Mouse (Mus musculus): ENCODE data around the gene Gsdma. TPM values are rescaled to one million over a fixed set of nuclear protein-coding genes. Genes with fewer than 3 reads are reported as not detected.
"Not testable (repeated sequence)": the region's sequence is repeated elsewhere in the genome, so short reads cannot be mapped to it uniquely, and the experiment has no call there.

Gene Gsdma
- total RNA-seq (2021) = not detected

DNA sequence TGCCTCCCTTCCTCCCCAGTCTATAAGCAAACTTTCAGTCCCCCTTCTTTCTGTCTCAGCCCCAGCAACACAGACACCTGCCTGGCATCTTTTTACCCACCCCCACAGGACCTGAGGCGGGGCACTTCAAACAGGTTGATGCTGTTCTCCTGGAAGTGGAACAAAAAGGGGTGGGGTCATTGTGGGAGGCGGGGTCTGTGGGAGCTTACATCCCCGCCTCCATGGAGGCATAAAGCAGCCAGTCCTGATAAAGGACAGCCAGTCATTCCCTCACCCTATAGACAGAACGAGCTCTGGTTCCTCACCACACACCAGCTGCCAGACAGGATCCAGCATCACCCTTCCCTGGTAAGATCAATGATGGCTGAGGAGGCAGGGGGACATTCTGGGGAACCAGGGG is at the start of gene Gsdma:
Gsdma (plus strand) TSS at position 261 of the 400 bp plus-strand sequence.
- no peak for DNase-seq

DNA sequence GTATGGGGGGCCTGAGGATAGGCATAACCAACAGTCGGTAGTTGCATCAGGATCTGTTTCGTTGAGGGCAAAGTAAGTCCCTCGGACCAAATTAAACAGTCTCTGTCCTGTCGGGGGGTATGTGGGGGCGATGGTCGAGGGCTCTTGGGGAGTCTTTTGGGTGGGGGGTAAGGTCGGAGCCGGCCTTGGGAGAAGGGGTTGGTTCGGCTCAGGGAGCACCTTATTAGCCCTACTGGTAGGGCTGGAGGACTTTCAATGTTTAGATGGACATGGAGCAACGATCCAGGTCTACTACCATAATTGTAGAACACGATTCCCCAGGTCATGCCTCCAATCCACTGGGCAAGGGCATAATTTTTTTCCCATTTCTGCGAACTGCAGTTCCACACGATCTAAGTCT is 43.4 kb upstream of the Gsdma start:
- no peak for DNase-seq

DNA sequence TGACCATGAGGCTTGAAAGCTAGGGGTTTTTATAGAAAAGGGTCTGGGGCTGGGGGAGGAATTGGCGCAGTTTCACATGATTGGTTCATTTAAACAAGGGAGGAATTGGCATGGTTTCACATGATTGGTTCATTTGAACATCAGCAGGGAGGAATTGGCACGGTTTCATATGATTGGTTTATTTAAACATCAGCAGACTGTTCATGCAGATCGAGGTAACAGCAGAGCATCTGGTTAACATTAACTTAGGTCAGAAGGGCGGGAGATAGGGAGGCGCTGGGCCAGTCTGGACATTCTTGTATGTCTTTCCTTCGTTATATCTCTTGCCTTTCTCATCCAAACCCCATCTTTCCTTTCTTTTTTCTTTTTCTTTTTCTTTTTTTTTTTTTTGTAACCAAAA is 40.2 kb upstream of the Gsdma start:
- not testable (repeated sequence) for DNase-seq

DNA sequence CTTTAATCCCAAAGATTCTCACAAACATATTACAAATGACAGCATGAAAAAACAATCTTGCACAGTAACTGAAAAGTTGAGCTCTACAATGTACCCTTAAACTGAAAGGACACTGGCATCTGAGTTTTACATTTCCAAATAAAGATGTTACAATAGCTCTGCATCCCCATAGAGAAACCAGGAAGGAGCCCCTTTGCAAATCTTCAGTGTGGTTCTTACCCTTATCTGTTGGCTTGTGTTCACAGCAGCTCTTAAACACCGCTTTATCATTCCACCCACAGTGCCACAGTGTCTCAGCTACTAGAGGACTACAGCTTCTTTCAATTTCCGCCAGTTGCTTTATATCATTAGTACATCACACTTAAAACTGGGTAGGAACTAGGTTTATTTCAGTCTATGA is 39.8 kb upstream of the Gsdma start:
- DNase-seq = not testable (repeated sequence)

DNA sequence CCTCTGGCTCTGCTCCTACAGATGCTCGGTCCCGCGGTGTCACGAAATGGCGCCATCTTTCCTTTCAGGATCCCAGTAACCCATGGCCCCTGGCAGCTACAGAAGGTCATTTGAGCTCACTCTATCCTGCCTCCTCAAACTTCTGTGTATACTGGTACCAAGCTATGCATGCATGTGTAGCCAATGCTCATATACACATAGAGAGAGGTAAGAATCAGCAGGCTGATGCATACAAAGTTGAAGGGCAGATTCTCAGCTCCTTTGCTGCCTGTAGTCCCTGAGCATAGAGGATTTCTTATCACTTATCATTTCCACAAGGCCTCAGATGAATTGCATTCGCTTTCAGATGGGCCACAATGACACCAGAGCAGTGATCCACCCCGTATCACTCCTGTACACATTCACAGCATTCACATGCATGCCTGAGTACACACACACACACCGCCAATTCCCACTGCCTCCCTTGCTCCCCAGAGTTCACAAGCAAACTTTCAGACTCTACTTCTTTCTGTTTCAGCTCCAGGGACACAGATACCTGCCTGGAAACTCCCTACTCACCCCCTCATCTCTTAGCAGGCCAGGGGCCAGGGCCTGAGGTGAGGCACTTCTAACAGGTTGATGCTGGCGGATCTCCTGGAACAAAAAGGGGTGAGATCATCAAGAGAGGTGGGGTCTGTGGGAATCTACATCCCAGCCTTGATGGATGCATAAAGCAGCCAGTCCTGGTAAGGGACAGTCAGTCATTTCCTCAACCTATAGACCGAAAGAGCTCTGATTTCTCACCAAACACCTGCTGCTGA is 38.3 kb upstream of the Gsdma start, which contains the start of the genes Gm12355 and Gsdma3:
Gm12355 (minus strand) TSS at position 51 of the 800 bp plus-strand sequence.
Gsdma3 (plus strand) TSS at position 750 of the 800 bp plus-strand sequence.
- DNase-seq = no peak

DNA sequence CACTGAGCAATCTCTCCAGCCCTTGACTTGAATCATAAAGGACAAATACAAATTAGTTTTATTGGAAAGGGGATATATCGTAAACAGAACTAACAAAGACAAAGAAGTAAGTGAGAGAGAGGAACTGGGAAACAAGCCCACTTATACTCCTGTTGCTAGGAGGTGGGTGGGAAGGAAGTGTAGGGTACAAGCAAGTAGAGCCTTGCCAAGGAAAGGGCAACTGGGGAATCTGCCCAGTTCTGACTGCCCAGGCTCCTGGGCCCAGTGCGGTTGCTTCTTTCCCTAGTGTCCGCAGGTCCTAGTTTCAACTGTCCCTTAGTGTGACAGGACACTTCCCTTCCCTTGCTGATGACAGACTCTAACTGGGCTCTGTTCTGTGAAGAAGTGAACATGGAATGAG is 35.4 kb upstream of the Gsdma start:
- no peak for DNase-seq

DNA sequence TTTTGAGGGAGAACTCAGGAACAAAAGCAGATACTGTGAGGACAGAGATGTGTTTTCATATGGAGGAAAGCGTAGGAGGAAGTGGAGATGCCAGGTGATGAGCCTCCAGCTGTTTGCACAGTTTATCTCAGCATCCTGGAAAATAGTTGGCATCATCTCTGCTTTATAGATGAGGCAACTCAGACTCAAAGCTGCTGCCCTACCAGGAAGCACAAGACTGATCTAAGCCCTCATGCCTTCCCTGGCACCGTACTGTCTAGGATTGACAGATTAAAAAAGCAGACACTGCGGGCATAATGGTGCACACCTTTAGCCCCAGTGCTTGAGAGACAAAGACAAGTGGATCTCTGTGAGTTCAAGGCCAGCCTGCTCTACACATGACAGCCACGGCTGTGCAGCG is 33.5 kb upstream of the Gsdma start:
- DNase-seq = no peak

DNA sequence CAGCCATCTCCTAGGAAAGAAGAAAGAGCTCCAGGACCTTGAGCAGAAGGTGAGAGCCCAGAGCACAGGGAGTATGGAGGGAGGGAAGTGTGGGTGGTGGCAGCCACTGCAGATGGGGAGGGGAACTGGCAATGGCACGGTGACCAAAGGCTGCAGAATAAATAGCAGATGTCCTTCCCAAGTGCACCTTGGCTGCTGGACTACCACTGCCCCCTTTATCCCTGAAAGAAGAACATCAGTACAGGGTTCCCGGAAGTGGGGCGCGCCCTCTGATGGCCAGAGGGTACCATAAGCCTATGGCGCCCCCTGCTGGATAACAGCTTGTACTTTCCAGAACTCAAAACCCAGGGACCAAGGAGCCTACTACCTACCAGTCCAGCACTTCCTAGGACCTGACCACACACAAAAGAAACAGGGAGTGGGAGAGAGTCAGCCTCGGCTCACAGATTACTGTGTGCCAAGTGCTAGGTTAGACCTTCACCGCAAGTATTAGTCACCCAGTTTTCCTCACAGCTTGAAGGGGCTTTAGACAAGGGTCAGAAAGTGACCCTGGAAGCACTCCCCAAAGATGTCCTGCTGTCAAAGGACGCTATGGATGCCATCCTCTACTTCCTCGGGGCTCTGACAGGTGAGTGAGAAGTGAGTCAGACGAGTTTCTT is 28.7 kb upstream of the Gsdma start:
- peak; percentile 39 for DNase-seq

DNA sequence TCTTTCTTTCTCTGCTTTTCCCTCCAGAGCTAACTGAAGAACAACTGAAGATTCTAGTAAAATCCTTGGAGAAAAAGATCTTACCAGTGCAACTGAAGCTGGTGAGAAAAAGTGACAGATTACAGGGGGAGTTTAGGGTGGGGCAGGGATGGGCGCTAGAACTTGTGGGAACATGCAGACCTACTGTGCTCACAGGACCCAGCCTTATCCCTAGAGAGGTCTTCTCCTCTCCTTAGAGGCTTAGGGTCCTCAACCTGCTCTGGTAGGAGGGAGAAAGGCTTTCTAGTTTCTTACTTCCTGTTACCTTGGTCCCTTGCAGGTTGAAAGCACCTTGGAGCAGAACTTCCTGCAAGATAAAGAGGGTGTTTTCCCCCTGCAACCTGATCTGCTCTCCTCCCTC is 26.6 kb upstream of the Gsdma start:
- DNase-seq = no peak

DNA sequence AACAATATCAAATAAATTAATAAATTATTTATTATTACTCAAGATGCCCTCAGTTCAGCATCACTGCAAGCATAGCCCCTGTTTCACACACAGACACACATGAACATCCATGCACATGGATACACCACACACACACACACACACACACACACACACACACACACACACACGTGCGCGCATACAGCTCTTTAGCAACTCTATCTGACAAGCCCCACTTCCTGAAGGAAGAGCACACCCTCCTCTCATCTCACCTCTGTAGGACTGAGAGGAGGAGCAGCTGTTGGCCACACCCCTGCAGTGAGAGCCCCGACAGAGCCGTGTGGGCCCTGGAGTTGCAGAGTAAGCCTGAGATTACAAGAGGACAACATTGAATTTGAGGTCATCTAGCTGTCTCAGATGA is 24.1 kb upstream of the Gsdma start:
- no peak for DNase-seq

DNA sequence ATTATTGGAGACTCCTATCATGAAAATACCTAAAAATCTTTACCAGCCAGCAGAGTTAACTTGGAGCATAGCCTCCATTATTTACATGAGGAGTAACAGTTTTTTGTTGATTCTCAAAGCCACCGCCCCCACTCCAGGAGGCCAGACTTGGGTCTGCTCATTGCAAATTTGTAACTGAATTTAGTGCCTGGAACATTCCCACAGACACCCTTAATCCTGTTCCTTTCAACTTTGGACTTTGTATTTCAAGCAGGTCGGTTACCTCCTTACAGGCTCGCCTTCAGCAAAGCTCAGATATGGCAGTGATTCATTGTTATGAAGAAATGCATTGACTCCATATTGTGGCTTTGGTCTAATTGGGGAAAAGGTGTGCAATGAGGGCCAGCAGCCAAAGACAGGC is 19.4 kb upstream of the Gsdma start:
- DNase-seq = no peak

DNA sequence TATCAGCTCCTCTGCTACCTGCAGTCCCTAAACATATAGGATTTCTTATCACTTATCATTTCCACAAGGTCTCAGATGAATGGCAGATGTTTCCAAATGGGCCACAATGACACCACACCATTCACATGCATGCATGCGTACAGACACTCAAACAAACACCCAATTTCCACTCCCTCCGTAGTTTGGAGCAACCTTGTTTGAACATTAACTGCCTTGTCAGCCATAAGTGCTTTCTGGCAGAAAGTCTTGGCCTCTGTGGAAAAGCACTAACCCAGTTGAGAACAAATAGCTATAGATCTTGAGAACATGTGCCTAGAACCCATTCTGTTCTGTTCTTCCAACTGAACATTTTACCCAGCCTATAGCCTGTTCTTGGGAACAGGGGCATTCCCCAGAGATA is 18.2 kb upstream of the Gsdma start:
- DNase-seq = no peak

DNA sequence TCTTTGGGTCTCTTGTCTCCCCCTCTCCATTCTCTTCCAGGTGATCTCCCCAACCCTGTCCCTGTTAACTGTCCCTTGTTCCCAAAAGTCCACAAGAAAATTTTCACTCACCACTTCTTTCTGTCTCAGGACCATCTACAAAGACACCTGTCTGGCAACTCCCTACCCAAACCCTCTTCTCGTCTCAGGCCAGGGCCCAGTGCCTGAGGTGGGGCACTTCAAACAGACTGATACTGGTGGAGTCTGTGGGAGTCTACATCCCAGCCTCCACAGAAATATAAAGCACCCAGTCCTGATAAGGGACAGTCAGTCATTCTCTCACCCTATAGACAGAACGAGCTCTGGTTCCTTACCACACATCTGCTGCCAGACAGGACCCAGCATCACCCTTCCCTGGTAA is 17.7 kb upstream of the Gsdma start, which contains the start of gene Gsdma2:
Gsdma2 (plus strand) TSS at position 301 of the 400 bp plus-strand sequence.
- no peak for DNase-seq

DNA sequence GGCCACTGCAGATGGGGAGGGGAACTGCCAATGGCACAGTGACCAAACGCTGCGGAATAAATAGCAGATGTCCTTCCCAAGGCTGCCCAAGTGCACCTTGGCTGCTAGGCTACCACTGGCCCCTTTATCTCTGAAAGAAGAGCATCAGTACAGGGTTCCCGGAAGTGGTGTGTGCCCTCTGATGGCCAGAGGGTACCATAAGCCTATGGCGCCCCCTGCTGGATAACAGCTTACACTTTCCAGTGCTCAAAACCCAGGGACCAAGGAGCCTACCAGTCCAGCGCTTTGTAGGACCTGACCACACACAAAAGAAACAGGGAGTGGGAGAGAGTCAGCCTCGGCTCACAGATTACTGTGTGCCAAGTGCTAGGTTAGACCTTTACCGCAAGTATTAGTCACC is 9.1 kb upstream of the Gsdma start:
- peak; percentile 65 for DNase-seq

DNA sequence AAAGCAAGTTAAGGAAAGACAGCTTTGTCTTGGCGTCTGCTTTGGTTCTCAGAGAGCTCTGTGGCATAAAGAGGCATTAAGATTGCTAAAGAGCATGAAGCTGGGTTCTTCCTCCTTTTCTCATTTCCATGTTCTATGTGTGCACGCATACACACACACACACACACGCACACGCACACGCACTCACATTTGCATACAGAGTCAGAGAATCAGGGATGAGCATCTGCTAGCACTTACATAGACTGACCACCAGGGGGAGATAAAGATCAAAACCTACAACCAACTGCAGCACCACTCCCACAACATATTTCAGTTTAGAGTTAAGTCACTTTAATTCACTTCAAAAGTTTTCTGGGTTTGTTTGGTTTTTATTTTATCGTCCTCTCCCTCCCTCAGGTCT is 3.6 kb upstream of the Gsdma start:
- peak; percentile 12 for DNase-seq

DNA sequence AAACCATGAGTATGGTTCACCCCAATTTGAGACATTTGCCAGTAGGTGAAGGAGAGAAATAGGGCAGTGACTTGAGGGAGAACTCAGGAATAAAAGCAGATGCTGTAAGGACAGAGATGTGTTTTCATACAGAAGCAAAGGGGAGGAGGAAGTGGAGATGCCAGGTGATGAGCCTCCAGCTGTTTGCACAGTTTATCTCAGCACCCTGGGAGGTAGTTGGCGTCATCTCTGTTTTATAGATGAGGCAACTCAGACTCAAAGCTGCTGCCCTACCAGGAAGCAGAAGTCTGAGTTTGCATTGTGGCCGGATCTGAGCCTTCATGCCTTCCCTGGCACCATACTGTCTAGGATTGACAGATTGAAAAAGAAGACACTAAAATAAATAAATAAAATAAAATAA is 4.8 kb downstream of the Gsdma start:
- no peak for DNase-seq

DNA sequence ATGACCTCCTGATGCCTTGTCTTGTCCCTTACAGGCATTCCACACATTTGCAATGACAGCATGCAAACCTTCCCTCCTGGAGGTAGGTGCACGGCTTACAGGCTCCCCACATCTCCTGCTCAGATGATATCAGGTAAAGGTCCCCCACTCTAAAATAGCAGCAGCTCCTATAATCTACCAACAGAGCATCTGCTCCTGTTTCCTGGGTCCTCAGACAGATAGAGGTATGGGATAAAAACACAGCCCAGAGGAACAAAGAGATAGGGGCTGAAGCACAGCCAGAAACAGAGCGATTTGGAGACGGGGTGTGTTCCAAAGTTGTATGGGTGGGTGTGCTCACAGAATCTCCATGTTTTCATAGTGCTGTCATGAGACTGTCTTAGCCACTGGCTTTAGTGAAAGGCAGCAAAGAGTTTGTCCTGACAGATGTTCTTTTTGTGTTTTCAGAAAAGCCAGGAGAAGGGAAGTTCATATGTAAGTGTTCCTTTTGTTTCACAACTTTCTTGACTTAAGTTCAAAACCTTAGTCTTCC is 7.2 kb downstream of the Gsdma start:
- no peak for DNase-seq

DNA sequence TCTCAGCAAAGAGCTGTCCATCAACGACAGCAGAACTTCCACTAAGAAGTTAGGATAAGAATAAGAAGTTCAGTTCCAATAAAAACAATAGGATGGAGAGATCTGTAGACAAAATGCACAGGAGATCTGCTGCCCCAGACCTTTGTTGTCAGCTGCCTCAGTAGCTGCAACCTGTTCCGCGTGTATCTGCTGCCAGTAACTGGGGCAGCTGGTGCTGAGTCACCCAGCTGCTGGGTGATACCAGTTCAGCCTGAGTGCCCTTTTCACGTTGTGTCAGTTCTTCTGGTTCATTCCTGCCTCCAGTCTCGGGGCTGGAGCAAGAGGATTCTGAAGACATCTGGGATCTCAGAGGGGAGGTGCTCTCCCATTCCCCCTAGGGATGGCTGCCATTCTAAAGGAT is 7.7 kb downstream of the Gsdma start:
- no peak for DNase-seq

DNA sequence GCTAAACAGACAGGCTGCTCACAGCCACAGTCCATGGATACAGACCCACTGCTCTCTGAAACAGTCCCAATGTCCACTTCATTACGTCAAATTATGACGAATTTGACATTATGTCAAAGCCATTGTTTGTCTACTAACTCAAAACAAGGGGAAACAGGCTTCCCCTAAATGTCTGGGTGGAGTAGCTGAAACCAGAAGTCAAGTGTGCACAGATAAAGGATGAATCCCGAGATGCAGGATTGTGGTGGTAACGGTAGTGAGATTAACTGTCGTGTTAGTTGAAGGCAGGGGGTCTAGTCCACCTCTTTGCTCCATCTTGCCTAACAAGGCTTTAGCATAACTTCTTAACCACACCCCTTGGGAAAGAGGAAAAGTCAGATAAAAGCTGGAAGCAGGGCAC is 8.3 kb downstream of the Gsdma start:
- no peak for DNase-seq

DNA sequence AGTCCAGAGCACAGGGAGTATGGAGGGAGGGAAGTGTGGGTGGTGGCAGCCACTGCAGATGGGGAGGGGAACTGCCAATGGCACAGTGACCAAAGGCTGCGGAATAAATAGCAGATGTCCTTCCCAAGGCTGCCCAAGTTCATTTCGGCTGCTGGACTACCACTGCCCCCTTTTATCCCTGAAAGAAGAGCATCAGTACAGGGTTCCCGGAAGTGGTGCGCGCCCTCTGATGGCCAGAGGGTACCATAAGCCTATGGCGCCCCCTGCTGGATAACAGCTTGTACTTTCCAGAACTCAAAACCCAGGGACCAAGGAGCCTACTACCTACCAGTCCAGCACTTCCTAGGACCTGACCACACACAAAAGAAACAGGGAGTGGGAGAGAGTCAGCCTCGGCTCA is 9.0 kb downstream of the Gsdma start:
- peak; percentile 73 for DNase-seq

DNA sequence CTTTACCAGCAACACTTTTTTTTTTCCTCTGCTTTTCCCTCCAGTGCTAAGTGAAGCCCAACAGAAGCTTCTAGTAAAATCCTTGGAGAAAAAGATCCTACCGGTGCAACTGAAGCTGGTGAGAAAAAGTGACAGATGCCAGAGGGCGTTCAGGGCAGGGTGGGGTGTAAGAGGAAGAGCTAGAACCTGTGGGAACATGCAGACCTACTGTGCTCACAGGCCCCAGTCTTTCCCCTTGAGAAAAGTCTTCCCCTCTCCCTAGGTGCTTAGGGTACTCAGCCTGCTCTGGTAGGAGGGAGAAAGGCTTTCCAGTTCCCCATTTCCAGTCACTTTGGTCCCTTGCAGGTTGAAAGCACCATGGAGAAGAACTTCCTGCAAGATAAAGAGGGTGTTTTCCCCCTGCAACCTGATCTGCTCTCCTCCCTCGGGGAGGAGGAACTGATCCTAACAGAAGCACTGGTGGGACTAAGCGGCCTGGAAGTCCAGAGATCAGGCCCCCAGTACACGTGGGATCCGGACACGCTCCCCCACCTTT is 11.7 kb downstream of the Gsdma start:
- DNase-seq = no peak

DNA sequence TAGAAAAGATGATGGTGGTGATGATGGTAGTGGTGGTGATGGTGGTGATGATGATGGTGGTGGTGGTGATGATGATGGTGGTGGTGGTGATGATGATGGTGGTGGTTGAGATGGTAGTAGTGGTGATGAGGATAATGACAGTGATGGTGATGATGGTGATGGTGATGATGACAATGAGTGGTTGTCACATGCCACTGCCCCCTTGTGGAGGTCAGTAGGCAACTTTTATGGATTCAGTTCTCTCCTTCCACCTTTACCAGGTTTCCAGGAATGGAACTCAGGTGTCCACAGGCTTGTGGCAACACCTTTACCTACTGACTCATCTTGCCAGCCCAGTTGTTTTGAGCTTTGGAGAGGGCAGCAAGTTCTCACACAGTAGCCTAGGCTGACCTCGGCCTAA is 15.9 kb downstream of the Gsdma start:
- no peak for DNase-seq

DNA sequence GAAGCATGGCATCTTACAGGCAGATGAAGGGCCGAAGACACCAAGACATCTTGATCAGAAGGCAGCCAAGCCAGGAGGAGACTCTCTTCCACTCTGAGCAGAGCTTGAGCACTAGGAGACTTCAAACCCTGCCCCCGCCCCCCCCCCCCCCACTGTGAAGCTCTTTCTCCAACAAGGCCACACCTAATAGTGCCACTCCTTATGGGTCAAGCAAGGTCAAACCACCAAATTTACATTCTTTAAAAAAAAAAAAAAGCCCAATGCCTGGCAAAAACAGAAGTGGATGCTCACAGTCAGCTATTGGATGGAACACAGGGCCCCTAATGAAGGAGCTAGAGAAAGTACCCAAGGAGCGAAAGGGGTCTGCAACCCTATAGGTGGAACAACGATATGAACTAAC is 16.4 kb downstream of the Gsdma start:
- not testable (repeated sequence) for DNase-seq

DNA sequence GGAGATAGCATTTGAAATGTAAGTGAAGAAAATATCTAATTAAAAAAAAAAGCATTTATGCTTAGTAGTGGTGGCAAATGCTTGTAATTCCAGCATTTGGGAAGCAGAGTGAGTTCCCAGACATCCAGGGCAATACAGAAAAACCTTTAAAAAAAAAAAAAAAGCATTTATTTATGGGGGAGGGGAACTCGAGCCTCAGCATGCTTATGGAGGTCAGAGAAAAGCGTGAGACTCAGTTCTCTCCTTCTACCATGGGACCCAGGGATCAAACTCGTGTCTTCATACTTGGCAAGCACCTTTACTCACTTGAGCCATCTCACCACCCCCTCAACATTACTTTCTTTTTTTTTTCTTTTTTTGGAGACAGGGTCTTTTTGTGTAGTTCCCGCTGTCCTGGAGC is 17.0 kb downstream of the Gsdma start:
- no peak for DNase-seq
